Mouse (Mus musculus) spleen, adult 2 months (tissue): ENCODE results near the gene Gng4.

Experiments
- CTCF ChIP-seq: fragments of 200-500 bp; IDR thresholded peaks from 2 replicates; pipeline ENCODE4 v1.5.1; 2011; ENCODE audit warnings: mild to moderate bottlenecking, inconsistent platforms; ENCODE audit not compliant: insufficient read depth, insufficient read length, insufficient replicate concordance; ENCODE audit errors: extremely low read depth
- POLR2A ChIP-seq: fragments of 200-500 bp; IDR thresholded peaks from 2 replicates; pipeline ENCODE4 v1.6.1; 2011; ENCODE audit warnings: low read depth, low read length, inconsistent platforms

DNA sequence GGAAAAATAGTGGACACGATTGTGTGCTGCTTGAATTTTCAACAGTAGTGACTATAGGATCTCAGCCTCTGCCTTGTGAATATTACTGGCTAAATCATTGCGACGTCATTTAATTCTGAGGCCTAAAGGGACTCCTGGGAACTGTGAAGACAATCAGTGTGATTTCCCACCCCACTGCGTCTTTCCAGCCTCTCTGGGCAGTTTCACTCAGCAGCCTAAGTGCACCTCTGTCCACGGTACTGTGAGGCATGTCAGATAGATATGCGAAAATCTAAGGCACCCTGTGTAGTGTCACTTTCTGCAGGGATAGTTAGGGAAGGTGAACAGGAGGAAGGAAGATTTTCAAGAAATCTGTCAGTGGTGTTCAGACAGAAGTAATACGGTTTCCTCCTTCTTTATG lies 563 bp upstream of the Gng4 start:
- TF ChIP-seq CTCF (no peak), POLR2A (no peak)
